Mouse (Mus musculus) CH12.LX (cell line): ENCODE data around the gene Cmah. TPM values are rescaled to one million over a fixed set of nuclear protein-coding genes. Genes with fewer than 3 reads are reported as not detected.

Source experiments
- DNase-seq: peaks from one replicate; pipeline ENCODE4 v3.0.0-alpha.2; 2013; ENCODE audit errors: extremely low read depth
- H3K27ac ChIP-seq: 2 replicates; pipeline ENCODE4 v1.5.1; 2012; ENCODE audit warnings: low read depth, mild to moderate bottlenecking, control low read depth, moderate library complexity; ENCODE audit not compliant: insufficient read depth
- H3K27me3 ChIP-seq: replicated peaks from 2 replicates; pipeline ENCODE3; 2012; ENCODE audit warnings: inconsistent platforms
- H3K36me3 ChIP-seq, 2 experiments: replicated peaks in 1 of 2; 2 replicates each; pipeline versions ENCODE3 to v1.6.1; 2012; ENCODE audit warnings: inconsistent platforms in 1 of 2, low read length in 1 of 2, mild to moderate bottlenecking in 1 of 2, mixed read lengths in 1 of 2, moderate library complexity in 1 of 2; ENCODE audit not compliant: control insufficient read depth in 1 of 2, insufficient read depth in 1 of 2
- H3K4me1 ChIP-seq, 2 experiments: 2 replicates each; pipeline ENCODE4 v1.6.1; 2012; ENCODE audit warnings: inconsistent platforms in 1 of 2, moderate library complexity in 1 of 2; ENCODE audit not compliant: insufficient read depth in 2 of 2, control insufficient read depth in 1 of 2
- H3K4me2 ChIP-seq: 2 replicates; pipeline ENCODE4 v1.6.1; 2012; ENCODE audit warnings: low read depth, mild to moderate bottlenecking, control low read depth; ENCODE audit not compliant: poor library complexity, insufficient read depth, severe bottlenecking
- H3K4me3 ChIP-seq, 3 experiments: fragments of 150-350 bp in 1 of 3; sonication (generic) in 1 of 3; replicated peaks in 1 of 3; 2 replicates each; pipeline versions ENCODE3 to v1.5.1; 2011 to 2012; ENCODE audit warnings: low read depth in 2 of 3, low read length in 2 of 3, mild to moderate bottlenecking in 2 of 3, moderate library complexity in 2 of 3, control low read depth in 1 of 3, improper control_type of control experiment in 1 of 3, inconsistent platforms in 1 of 3, mixed read lengths in 1 of 3; ENCODE audit not compliant: poor library complexity in 1 of 3
- H3K79me2 ChIP-seq: replicated peaks from 2 replicates; pipeline ENCODE4 v1.6.1; 2012; ENCODE audit warnings: mild to moderate bottlenecking, moderate library complexity; ENCODE audit not compliant: control insufficient read depth, poor library complexity, insufficient read depth, severe bottlenecking; ENCODE audit errors: extremely low read depth
- H3K9ac ChIP-seq: 2 replicates; pipeline ENCODE4 v1.6.1; 2012; ENCODE audit warnings: low read depth, mild to moderate bottlenecking, control low read depth, moderate library complexity; ENCODE audit not compliant: insufficient read depth
- H3K9me3 ChIP-seq: replicated peaks from 2 replicates; pipeline ENCODE3; 2012; ENCODE audit warnings: low read length, inconsistent platforms, mixed read lengths
- CHD2 ChIP-seq: IDR thresholded peaks from 2 replicates; pipeline ENCODE4 v1.6.1; 2011; ENCODE audit warnings: low read length, improper control_type of control experiment
- E2F4 ChIP-seq: IDR thresholded peaks from 2 replicates; pipeline ENCODE4 v1.6.1; 2011; ENCODE audit warnings: low read depth, low read length, improper control_type of control experiment; ENCODE audit not compliant: insufficient replicate concordance
- ETS1 ChIP-seq: conservative IDR thresholded peaks from 2 replicates; pipeline ENCODE4 v1.6.1; 2012; ENCODE audit warnings: low read depth, mild to moderate bottlenecking, inconsistent platforms, low read length, improper control_type of control experiment, moderate library complexity
- IRF4 ChIP-seq: IDR thresholded peaks from 2 replicates; pipeline ENCODE4 v1.6.1; 2014; ENCODE audit warnings: low read depth, mild to moderate bottlenecking, inconsistent platforms, low read length, improper control_type of control experiment
- JUN ChIP-seq: IDR thresholded peaks from 2 replicates; pipeline ENCODE4 v1.6.1; 2011; ENCODE audit warnings: low read depth, mild to moderate bottlenecking, low read length, improper control_type of control experiment, moderate library complexity; ENCODE audit not compliant: insufficient read depth
- KAT2A ChIP-seq: IDR thresholded peaks from 2 replicates; pipeline ENCODE4 v1.6.1; 2012; ENCODE audit warnings: low read length, improper control_type of control experiment, inconsistent platforms; ENCODE audit not compliant: insufficient replicate concordance
- MAZ ChIP-seq: IDR thresholded peaks from 2 replicates; pipeline ENCODE4 v1.6.1; 2012; ENCODE audit warnings: low read depth, mild to moderate bottlenecking, inconsistent platforms, low read length, improper control_type of control experiment, moderate library complexity
- MEF2A ChIP-seq: IDR thresholded peaks from 2 replicates; pipeline ENCODE4 v1.6.1; 2014; ENCODE audit warnings: low read depth, mild to moderate bottlenecking, inconsistent platforms, low read length, improper control_type of control experiment, borderline replicate concordance
- MXI1 ChIP-seq: IDR thresholded peaks from 2 replicates; pipeline ENCODE4 v1.6.1; 2011; ENCODE audit warnings: mild to moderate bottlenecking, low read depth, low read length, improper control_type of control experiment
- NRF1 ChIP-seq: IDR thresholded peaks from 2 replicates; pipeline ENCODE4 v1.6.1; 2014; ENCODE audit warnings: low read depth, mild to moderate bottlenecking, inconsistent platforms, low read length, improper control_type of control experiment, moderate library complexity
- POLR2A ChIP-seq: IDR thresholded peaks from 2 replicates; pipeline ENCODE4 v1.6.1; 2011; ENCODE audit warnings: low read depth, mild to moderate bottlenecking, improper control_type of control experiment, low read length
- POLR2AphosphoS2 ChIP-seq: IDR thresholded peaks from 2 replicates; pipeline ENCODE4 v1.6.1; 2011; ENCODE audit warnings: low read depth, low read length, improper control_type of control experiment
- SIN3A ChIP-seq: IDR thresholded peaks from 2 replicates; pipeline ENCODE4 v1.6.1; 2012; ENCODE audit warnings: low read length, improper control_type of control experiment, inconsistent platforms
- SMC3 ChIP-seq: IDR thresholded peaks from 2 replicates; pipeline ENCODE4 v1.6.1; 2011; ENCODE audit warnings: low read depth, low read length, improper control_type of control experiment
- UBTF ChIP-seq: IDR thresholded peaks from 2 replicates; pipeline ENCODE4 v1.6.1; 2012; ENCODE audit warnings: low read depth, mild to moderate bottlenecking, inconsistent platforms, low read length, improper control_type of control experiment, moderate library complexity
- USF1 ChIP-seq: IDR thresholded peaks from 2 replicates; pipeline ENCODE4 v1.6.1; 2014; ENCODE audit warnings: low read depth, mild to moderate bottlenecking, inconsistent platforms, low read length, improper control_type of control experiment
- ZC3H11A ChIP-seq: IDR thresholded peaks from 2 replicates; pipeline ENCODE4 v1.6.1; 2012; ENCODE audit warnings: low read depth, mild to moderate bottlenecking, inconsistent platforms, low read length, improper control_type of control experiment
- ZKSCAN1 ChIP-seq: IDR thresholded peaks from 2 replicates; pipeline ENCODE4 v1.6.1; 2012; ENCODE audit warnings: low read depth, inconsistent platforms, low read length, improper control_type of control experiment, borderline replicate concordance
- ZNF384 ChIP-seq: IDR thresholded peaks from 2 replicates; pipeline ENCODE4 v1.6.1; 2012; ENCODE audit warnings: low read depth, low read length, improper control_type of control experiment, inconsistent platforms
- dilution Hi-C: fragments of 300-500 bp; cut with MboI; formaldehyde crosslinking; loops from 2 replicates; pipeline ENCODE4 v1.14.3; 2020; ENCODE audit warnings: low sequenced_read_pairs; ENCODE audit not compliant: extremely low pct_unique_long_range_greater_than_20kb, extremely low pct_ligation_motif_present
- in situ Hi-C: fragments of 300-500 bp; cut with MboI; formaldehyde crosslinking; loops from 3 replicates; pipeline ENCODE4 v1.14.3; 2019; ENCODE audit warnings: low sequenced_read_pairs, low pct_ligation_motif_present, low pct_unique_long_range_greater_than_20kb, mixed read lengths
- polyA plus RNA-seq: library from polyadenylated mRNA; unstranded; fragments of >175 nt; gene quantifications from 2 replicates; pipeline ENCODE4 v1.2.1, GENCODE M21; 2012; ENCODE audit warnings: low read depth; ENCODE audit not compliant: insufficient read length
- total RNA-seq, 2 experiments: library from RNA; depleted of rRNA; stranded (reverse); fragments of 300-350 nt in 1 of 2; fragments of >200 nt in 1 of 2; gene quantifications; 2 replicates each; pipeline ENCODE4 v1.2.3; 2012 to 2014

Cmah gene
- total and polyA plus RNA-seq, 3 experiments: 5.0 to 17.4 (median 5.5) TPM

DNA sequence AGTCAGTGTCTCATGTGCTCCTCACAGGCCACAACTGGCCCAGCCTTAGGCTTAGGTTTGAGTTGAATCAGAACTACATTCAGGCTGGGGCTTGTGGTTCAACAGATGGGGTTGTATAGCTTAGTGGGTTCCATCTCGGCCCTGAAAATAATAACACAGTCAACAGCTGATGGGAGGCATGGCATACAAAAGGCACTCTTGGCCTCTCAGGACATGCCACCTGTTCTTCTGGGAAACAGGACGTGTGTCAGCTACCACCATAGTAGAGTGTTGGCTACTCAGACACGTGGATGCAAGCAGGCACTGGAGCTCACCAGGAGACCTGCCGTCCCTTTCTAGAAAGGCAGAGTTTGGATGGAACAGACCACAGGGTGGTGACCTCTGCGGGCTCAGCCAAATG is 178.6 kb downstream of the Cmah start:
- TF ChIP-seq SMC3 (no peak), ETS1 (no peak), UBTF (no peak), POLR2AphosphoS2 (no peak), JUN (no peak), ZNF384 (no peak), USF1 (no peak), KAT2A (no peak), POLR2A (no peak), MXI1 (no peak), E2F4 (no peak), ZKSCAN1 (no peak), CHD2 (no peak), NRF1 (no peak), MAZ (no peak), ZC3H11A (no peak), MEF2A (no peak), SIN3A (no peak), IRF4 (no peak)

GRCm38 (mm10) chr13:24507156-24507555 is 180.0 kb downstream of the Cmah start:
- Histone ChIP-seq H3K9me3 (peaks cover 8% of the 10 kb centered on the region), H3K27ac (no peak overlapping the region), H3K4me3 (no peak overlapping the region), H3K4me1 (peaks cover 19 to 71% of the 10 kb centered on the region in 2 experiments), H3K79me2 (no peaks in the 10 kb centered on the region; the same call in 1 of the 2 replicates), H3K27me3 (no peaks in the 10 kb centered on the region), H3K4me2 (no peak overlapping the region), H3K9ac (no peak overlapping the region), H3K36me3 (peaks cover 12 to 47% of the 10 kb centered on the region in 2 experiments)
- in situ Hi-C loops (no loop called here), dilution Hi-C loops (no loop called here)
- no peak for TF ChIP-seq CHD2
- no peak for DNase-seq

More for the DNA sequence above, 178.6 kb downstream of the Cmah start:
- Histone ChIP-seq H3K36me3 (peaks cover 12 to 44% of the 10 kb centered on the region in 2 experiments), H3K9ac (no peak overlapping the region), H3K79me2 (no peaks in the 10 kb centered on the region; the same call in 1 of the 2 replicates), H3K4me2 (no peak overlapping the region), H3K27ac (no peak overlapping the region), H3K4me3 (no peak overlapping the region), H3K9me3 (peaks cover 8% of the 10 kb centered on the region), H3K27me3 (no peaks in the 10 kb centered on the region), H3K4me1 (peaks cover 13 to 63% of the 10 kb centered on the region in 2 experiments)
- in situ Hi-C loops (no loop called here), dilution Hi-C loops (no loop called here)
- no peak for DNase-seq
